22 mouse cellular contexts compared by ENCODE assay signal in genomic region chr5:71842241-71842640, GRCm38 (mm10).
"Had no signal": no experiment of that assay in that cellular context is flagged by ENCODE, and none has a peak within 500 bp of the region (broad histone marks: within the 10 kb centered on the region; RNA-seq: fewer than 3 reads in every experiment).

No protein-coding gene starts in this region.

- H3K4me3 ChIP-seq: kidney, embryonic 15.5 days; limb, embryonic 10.5 days; limb, embryonic 13.5 days; liver, embryonic 12.5 days; liver, embryonic 15.5 days; lung, embryonic 15.5 days; megakaryocyte, embryonic 14.5 days; midbrain, embryonic 10.5 days; midbrain, embryonic 13.5 days; myocyte; neural tube, embryonic 13.5 days had no signal

- H3K27me3 ChIP-seq: kidney, embryonic 15.5 days; limb, embryonic 13.5 days; liver, embryonic 12.5 days; liver, embryonic 15.5 days; lung, embryonic 15.5 days; megakaryocyte, embryonic 14.5 days; midbrain, embryonic 13.5 days; neural tube, embryonic 13.5 days had no signal

- H3K4me2 ChIP-seq: kidney, embryonic 15.5 days; limb, embryonic 13.5 days; liver, embryonic 12.5 days; liver, embryonic 15.5 days; lung, embryonic 15.5 days; midbrain, embryonic 13.5 days; neural tube, embryonic 13.5 days had no signal

- H3K27ac ChIP-seq: kidney, embryonic 15.5 days; limb, embryonic 10.5 days; limb, embryonic 13.5 days; liver, embryonic 12.5 days; liver, embryonic 15.5 days; lung, embryonic 15.5 days; midbrain, embryonic 10.5 days; midbrain, embryonic 13.5 days; neural tube, embryonic 13.5 days; stomach, postnatal 0 days had no signal

- H3K9me3 ChIP-seq: kidney, embryonic 15.5 days; limb, embryonic 10.5 days; limb, embryonic 13.5 days; liver, embryonic 12.5 days; liver, embryonic 15.5 days; lung, embryonic 15.5 days; megakaryocyte, embryonic 14.5 days; midbrain, embryonic 10.5 days; midbrain, embryonic 13.5 days; neural tube, embryonic 13.5 days had no signal

- H3K36me3 ChIP-seq: kidney, embryonic 15.5 days; limb, embryonic 10.5 days; limb, embryonic 13.5 days; liver, embryonic 12.5 days; liver, embryonic 15.5 days; lung, embryonic 15.5 days; midbrain, embryonic 10.5 days; midbrain, embryonic 13.5 days; neural tube, embryonic 13.5 days had no signal

- H3K4me1 ChIP-seq: kidney, embryonic 15.5 days; limb, embryonic 10.5 days; limb, embryonic 13.5 days; liver, embryonic 12.5 days; liver, embryonic 15.5 days; lung, embryonic 15.5 days; megakaryocyte, embryonic 14.5 days; midbrain, embryonic 10.5 days; midbrain, embryonic 13.5 days; neural tube, embryonic 13.5 days had no signal

- H3K9ac ChIP-seq: kidney, embryonic 15.5 days; limb, embryonic 13.5 days; liver, embryonic 12.5 days; liver, embryonic 15.5 days; lung, embryonic 15.5 days; midbrain, embryonic 13.5 days; neural tube, embryonic 13.5 days had no signal

- ATAC-seq: liver, embryonic 12.5 days; midbrain, embryonic 13.5 days; midbrain, embryonic 16.5 days had no signal

- DNase-seq: kidney, adult 8-10 months; kidney, postnatal 10 days; kidney, postnatal 36 days; liver; lung, adult 18-20 months; lung, postnatal 10 days; lung, postnatal 36 days; right cerebral cortex, postnatal 25 days; thymus, postnatal 25 days had no signal
